Mouse (Mus musculus) myocyte (in vitro differentiated cells): ENCODE data around the gene Scarb1.

Experiments used
- CEBPB ChIP-seq: IDR thresholded peaks from 2 replicates; pipeline ENCODE4 v1.6.1; 2011; ENCODE audit warnings: mild to moderate bottlenecking, moderate library complexity; ENCODE audit not compliant: poor library complexity, insufficient read depth, severe bottlenecking
- E2F4 ChIP-seq: IDR thresholded peaks from one replicate; pipeline ENCODE4 v1.6.1; 2011; ENCODE audit warnings: mild to moderate bottlenecking, control low read depth, moderate library complexity; ENCODE audit not compliant: insufficient read depth
- MAX ChIP-seq: IDR thresholded peaks from one replicate; pipeline ENCODE4 v1.6.1; 2011; ENCODE audit warnings: low read depth, mild to moderate bottlenecking, control low read depth
- MYOD1 ChIP-seq, 3 experiments: IDR thresholded peaks; one replicate each; pipeline ENCODE4 v1.6.1; 2011; ENCODE audit warnings: control low read depth in 2 of 3, low read depth in 2 of 3, mild to moderate bottlenecking in 2 of 3, moderate library complexity in 1 of 3; ENCODE audit not compliant: insufficient read length in 2 of 3, control insufficient read depth in 1 of 3
- MYOG ChIP-seq, 3 experiments: IDR thresholded peaks; one replicate each; pipeline ENCODE4 v1.6.1; 2011; ENCODE audit warnings: control low read depth in 2 of 3, low read depth in 2 of 3, mild to moderate bottlenecking in 2 of 3; ENCODE audit not compliant: insufficient read length in 2 of 3, control insufficient read depth in 1 of 3, insufficient read depth in 1 of 3
- POLR2A ChIP-seq: IDR thresholded peaks from one replicate; pipeline ENCODE4 v1.6.1; 2011; ENCODE audit warnings: low read depth, mild to moderate bottlenecking, control low read depth, moderate library complexity; ENCODE audit not compliant: insufficient read length
- POLR2AphosphoS2 ChIP-seq: IDR thresholded peaks from one replicate; pipeline ENCODE4 v1.6.1; 2011; ENCODE audit warnings: low read depth, control low read depth; ENCODE audit not compliant: insufficient read length
- REST ChIP-seq: IDR thresholded peaks from one replicate; pipeline ENCODE4 v1.6.1; 2011; ENCODE audit warnings: mild to moderate bottlenecking, control low read depth, moderate library complexity; ENCODE audit not compliant: insufficient read depth, insufficient read length
- SRF ChIP-seq: IDR thresholded peaks from one replicate; pipeline ENCODE4 v1.6.1; 2011; ENCODE audit warnings: low read depth; ENCODE audit not compliant: control insufficient read depth, insufficient read length
- TCF12 ChIP-seq: IDR thresholded peaks from one replicate; pipeline ENCODE4 v1.6.1; 2011; ENCODE audit warnings: mild to moderate bottlenecking, control low read depth; ENCODE audit not compliant: poor library complexity, insufficient read depth, severe bottlenecking
- USF1 ChIP-seq: IDR thresholded peaks from one replicate; pipeline ENCODE4 v1.6.1; 2011; ENCODE audit warnings: low read depth, mild to moderate bottlenecking, control low read depth, moderate library complexity

GRCm38 (mm10) chr5:125331094-125331493, 9.8 kb downstream of the Scarb1 start:
- no peak for TF ChIP-seq TCF12
- no peak for TF ChIP-seq USF1
- no peak for TF ChIP-seq MAX
- TF ChIP-seq E2F4: no peak
- TF ChIP-seq POLR2AphosphoS2: no peak
- TF ChIP-seq POLR2A: no peak
- TF ChIP-seq REST: no peak
- TF ChIP-seq CEBPB: no peak
- no peak for TF ChIP-seq MYOG (IDR thresholded peaks at IDR 0.05; ENCODE audit: control insufficient read depth in 1 of 3, insufficient read depth in 1 of 3, insufficient read length in 2 of 3, low read depth in 2 of 3)
- TF ChIP-seq MYOD1 (IDR thresholded peaks at IDR 0.05; ENCODE audit: control insufficient read depth in 1 of 3, insufficient read length in 2 of 3, low read depth in 2 of 3): no peak
- no peak for TF ChIP-seq SRF
